Mouse (Mus musculus) testis, postnatal 14 days (tissue): ENCODE data around the gene Brf1.
A peak's percentile ranks its signal among the peaks of the same experiment; 100 is the strongest.

Experiments
- DNase-seq: peaks from one replicate; pipeline ENCODE4 v3.0.0; 2021; ENCODE audit warnings: low spot score

Brf1 gene

GRCm38 (mm10) chr12:112976371-112977073 lies 24.0 kb downstream of the Brf1 start, which contains the start of gene Btbd6:
Btbd6 (plus strand) TSS chr12:112976482.
- peak; percentile 87 for DNase-seq

DNA sequence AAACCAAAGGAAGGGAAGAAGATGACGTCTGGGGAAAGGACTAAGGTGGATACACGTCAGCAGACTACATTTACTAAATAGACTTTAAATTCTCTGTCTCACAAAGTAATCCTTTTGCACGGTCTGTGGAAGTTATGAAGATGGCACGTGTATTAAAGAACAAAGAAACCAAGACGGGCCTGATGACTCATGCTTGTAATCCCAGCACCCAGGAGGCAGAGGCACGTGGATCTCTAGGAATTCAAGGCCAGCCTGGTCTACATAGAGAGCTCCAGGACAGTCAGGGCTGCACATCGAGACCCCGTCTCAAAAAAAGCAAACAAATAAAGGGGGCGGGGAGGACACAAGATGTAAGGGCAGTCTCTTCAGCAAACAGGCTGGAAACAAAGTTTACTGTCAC lies 25.8 kb downstream of the Brf1 start:
- no peak for DNase-seq

DNA sequence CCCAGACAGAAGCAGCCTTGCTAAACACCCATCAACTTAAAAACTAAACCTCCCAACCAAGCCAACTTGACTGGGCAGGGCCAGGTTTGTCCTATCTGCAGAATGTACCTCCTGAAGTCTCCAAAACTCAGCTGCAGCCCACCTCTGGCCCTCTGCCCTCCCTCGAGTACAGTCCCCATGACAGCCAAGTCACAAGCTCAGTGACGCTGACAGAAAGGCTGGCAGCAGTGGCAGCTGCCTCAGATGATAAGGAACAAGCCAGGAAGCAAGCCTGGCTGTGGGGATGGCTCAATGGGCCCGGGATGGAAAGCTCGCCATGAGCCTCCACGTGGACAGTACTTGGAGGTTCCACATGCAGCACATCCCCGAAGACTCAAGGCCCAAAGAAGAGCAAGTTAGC lies 30.9 kb downstream of the Brf1 start:
- DNase-seq = no peak

- DNase-seq = no peak
Measured at GRCm38 (mm10) chr12:112968943-112969342, 31.6 kb downstream of the Brf1 start.

- no peak for DNase-seq
Measured at GRCm38 (mm10) chr12:112965783-112966182, 34.7 kb downstream of the Brf1 start.

DNA sequence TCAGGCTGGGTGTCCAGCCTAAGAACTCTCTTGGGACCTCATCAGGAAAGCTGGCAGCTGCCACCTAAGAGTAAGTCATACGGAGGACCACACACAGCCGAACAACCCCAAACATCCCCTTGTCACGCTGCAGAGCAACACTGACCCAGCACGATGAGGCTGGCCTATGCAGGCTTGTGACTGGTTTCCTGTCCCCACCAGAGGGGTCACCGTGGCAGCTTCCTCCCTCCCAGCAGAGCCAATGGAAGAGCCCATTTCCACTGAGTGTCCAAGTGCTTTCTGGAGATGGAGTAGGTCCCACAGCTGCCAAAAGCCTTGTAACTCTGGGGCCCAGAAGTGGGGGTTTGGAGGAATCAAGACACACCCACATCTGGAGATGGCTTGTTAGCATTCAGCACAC lies 38.6 kb downstream of the Brf1 start:
- no peak for DNase-seq

- no peak for DNase-seq
Measured at GRCm38 (mm10) chr12:112961428-112961827, 39.1 kb downstream of the Brf1 start.

- DNase-seq = no peak
Measured at GRCm38 (mm10) chr12:112959421-112959820, 41.1 kb downstream of the Brf1 start.

DNA sequence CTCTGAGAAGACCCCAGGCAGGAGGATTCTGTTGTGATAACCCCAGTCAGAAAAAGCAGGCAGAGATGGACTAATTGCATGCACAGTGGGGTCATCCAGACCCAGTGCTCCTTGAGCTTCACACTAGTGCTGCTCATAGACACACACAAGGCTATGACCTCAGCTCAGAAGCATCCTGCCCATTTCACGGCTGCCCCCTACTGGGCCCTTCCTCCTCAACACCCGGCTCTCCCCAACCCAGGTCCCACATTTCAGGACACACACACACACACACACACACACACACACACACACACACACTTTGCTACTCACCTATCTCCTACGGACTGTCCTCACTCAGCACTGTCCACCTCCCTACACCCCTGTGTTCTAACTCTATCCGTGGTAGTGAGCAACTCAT lies 42.2 kb downstream of the Brf1 start:
- DNase-seq = no peak

DNA sequence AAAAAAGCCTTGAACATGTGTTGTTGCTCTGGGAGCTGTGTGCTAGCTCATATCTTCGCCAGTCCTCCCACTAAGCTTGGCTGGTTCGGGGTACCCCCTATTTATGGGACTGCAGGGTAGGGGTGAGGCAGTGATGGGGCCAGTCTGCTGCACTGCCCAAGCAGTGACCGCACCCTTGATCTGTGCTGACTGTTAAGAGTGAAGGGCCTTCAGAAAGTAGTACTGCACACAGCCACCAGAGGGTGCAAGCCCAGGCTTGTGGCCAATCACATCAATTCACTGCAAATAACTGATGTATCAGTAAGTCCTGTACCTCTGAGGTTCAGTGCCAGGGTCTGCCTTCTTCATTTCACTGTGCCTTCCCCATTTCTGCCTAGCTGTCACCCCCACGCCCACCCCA lies 44.7 kb downstream of the Brf1 start:
- no peak for DNase-seq

DNA sequence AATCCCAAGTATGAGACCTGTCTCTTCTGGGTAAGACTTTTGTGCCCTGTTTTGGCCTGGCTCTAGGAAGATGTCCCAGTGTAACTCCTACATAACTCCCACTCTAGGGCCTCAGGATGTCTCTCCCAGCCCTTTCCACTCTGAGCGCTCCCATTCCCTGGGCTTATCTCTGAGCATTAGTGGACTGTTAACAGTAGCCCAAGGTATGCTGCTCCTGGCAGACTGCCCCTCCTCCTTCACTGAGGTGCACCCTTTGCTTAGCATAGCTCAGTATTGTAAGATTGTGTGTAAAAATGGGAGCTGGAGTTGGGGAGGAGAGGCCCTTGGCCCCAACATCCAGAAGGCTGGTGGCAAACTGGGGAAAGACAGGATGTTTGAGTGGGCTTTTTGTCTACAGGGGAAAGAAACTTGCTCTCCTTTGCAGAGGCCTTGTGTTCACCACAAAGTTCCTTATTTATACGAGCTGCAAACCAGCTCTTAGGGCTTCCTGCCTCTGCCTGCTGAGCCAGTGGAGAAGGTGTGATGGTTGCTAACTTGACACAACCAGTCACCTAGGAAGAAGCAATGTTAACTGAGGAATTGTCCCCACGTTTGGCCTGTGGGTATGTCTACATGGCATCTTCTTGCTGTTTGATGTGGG lies 47.5 kb downstream of the Brf1 start:
- DNase-seq = no peak

- DNase-seq = no peak
Measured at GRCm38 (mm10) chr12:112952433-112952832, 48.1 kb downstream of the Brf1 start.

GRCm38 (mm10) chr12:112951150-112951842 lies 49.2 kb downstream of the Brf1 start:
- DNase-seq = no peak

GRCm38 (mm10) chr12:112950761-112951129 lies 49.8 kb downstream of the Brf1 start:
- DNase-seq = no peak

GRCm38 (mm10) chr12:112950040-112950760 lies 50.3 kb downstream of the Brf1 start:
- peak; percentile 76 for DNase-seq

DNA sequence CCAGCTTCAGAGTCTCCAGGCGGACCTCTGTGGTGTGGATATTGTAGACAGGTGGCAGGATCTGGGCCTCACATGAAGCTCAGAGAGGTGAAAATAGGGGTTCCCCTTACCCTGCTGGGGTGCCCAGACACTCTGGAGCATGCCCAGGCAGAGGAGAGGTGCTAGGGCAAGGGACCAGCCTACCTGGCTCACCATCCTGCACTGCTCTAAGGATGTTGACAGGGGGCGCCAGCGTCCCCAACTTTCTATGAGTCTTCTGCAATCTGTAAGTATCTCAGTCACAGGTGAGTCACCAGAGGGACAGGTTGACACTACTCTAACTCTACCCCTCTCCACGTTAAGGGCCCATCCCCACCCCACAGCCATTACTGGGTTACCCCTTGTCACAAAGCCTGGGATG lies 53.2 kb downstream of the Brf1 start:
- no peak for DNase-seq

- no peak for DNase-seq
Measured at GRCm38 (mm10) chr12:112943669-112944068, 56.8 kb downstream of the Brf1 start.

- DNase-seq = peak; percentile 78
Measured at GRCm38 (mm10) chr12:112941776-112942713, 58.5 kb downstream of the Brf1 start, which contains the start of gene Nudt14. Nudt14 (minus strand) TSS chr12:112942124.

DNA sequence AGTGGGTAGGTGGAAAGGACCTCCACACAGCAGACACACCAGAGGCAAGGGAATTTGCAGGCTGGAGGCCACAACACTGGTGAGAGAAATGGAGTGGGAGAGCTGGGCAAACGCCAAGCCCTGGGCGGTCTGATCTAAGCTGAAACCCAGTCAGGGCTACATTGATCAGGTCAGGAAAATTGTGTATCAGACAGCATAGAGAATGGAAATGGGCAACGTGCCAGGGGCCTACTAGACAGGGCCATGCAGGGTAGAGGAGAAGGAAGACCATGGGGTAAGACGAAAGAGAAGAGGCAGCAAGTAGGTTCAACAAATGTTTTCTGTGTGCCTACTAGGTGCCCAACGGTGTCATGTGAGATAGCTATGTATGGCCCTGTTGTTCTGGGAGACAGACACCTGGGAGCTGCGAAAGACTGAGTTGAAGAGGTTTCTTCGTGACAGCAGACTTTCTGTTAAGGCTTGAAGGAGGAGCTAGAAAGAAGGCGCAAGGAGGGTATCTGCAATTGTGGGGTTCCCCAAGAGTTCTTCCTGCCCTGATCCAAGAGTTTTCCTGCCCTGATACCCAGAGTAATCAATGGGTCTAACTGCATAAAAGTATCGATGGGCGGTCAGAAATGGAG lies 59.2 kb downstream of the Brf1 start:
- no peak for DNase-seq

DNA sequence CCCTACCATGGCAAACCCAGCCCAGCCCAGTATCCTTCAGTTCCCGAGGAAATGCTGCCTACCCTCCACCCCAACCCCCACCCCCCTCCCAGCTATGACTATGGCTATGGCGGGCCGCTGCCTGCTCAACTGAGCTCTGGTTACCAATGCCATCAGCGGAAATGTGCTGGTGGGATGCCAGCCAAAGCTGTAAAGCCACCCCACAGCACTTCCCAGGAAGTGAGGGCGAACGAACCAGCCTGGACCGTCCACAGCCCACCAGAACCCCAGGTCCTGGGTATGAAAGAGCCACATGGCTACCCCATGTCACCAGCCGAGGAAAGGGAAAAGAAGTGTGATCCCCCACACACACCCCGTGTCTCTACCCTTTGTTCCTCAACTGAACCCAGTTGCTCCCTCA lies 59.8 kb downstream of the Brf1 start:
- DNase-seq = no peak

- DNase-seq = no peak
Measured at GRCm38 (mm10) chr12:112940238-112940637, 60.3 kb downstream of the Brf1 start.
